Mouse (Mus musculus): ENCODE measurements around the gene BC025920.

GRCm38 (mm10) chr10:81572975-81573374 is 33.1 kb upstream of the BC025920 start:
- no peak for TF ChIP-seq CTCF (IDR thresholded peaks at IDR 0.05; ENCODE audit: control insufficient read depth, insufficient read depth, insufficient read length)
- no peak for TF ChIP-seq MAX (IDR thresholded peaks at IDR 0.05)
- TF ChIP-seq USF1 (IDR thresholded peaks at IDR 0.05; ENCODE audit: low read depth) = no peak
